Mouse (Mus musculus) right cerebral cortex, adult 2 months (tissue): ENCODE results near the gene Pik3r1.

Source experiments
- DNase-seq, 2 experiments: peaks; one replicate each; pipeline ENCODE4 v3.0.0; 2021 to 2022; ENCODE audit warnings: low spot score in 2 of 2

The Pik3r1 gene

GRCm38 (mm10) chr13:101767809-101768629, at the start of gene Pik3r1:
Gene Pik3r1, minus strand, starts transcription at chr13:101768217.
- peak; percentile 92 for DNase-seq

DNA sequence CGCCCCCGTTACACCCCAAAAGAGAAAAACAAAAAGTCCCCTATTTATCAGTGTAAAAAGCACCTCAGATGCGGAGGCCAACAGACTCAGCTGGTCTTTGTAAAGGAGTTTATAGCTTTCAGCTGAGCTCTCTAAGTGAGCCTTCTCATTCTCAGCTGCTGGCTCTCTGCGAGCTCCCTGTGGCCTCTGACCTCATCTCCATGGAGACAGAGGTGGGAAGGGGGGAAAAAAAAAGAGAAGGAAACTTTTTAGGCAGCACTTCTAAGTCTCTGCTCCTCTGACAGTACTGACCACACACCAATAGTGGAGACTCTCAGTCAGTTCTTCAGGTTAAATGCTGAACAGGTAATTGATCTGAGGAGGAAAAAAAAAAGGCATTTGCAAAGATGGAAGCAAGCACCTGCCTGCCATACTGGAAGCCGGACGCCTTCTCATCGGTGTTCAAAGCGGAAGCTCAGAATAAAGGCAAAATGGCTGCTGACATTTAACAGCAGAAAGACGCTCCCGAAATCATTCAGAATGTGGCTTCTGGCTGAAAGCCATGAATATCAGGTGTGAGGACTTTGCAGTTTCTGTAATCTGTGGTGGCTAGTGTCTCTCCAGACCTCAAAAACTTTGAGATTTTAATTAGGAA, 45.4 kb upstream of the Pik3r1 start:
- no peak for DNase-seq

GRCm38 (mm10) chr13:101812341-101812740, 44.3 kb upstream of the Pik3r1 start:
- DNase-seq: no peak

- peak in 1 of 2 experiments; percentile 7 for DNase-seq
Measured at GRCm38 (mm10) chr13:101811882-101812281, 43.9 kb upstream of the Pik3r1 start.

GRCm38 (mm10) chr13:101810667-101811066, 42.6 kb upstream of the Pik3r1 start:
- peak; percentile 43 to 56 for DNase-seq

DNA sequence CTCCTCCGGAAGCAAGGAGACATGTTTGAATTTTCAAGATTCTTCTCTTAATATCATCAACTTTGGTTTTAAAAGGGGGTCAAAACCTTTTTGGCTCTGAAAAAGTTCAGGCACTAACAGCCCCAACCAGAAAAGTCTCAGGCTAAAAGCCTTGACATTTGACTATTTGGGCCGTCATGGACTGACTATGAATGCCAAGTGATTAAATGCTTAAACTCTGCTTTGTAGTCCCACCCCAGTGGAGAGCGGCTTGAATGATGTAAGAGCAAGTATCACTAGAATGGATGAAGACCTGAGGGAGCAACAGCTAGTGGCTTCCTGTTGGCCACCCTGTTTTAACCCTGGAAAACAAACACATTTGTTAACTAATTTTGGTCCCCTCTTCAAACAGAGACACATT, 41.8 kb upstream of the Pik3r1 start:
- DNase-seq: no peak

DNA sequence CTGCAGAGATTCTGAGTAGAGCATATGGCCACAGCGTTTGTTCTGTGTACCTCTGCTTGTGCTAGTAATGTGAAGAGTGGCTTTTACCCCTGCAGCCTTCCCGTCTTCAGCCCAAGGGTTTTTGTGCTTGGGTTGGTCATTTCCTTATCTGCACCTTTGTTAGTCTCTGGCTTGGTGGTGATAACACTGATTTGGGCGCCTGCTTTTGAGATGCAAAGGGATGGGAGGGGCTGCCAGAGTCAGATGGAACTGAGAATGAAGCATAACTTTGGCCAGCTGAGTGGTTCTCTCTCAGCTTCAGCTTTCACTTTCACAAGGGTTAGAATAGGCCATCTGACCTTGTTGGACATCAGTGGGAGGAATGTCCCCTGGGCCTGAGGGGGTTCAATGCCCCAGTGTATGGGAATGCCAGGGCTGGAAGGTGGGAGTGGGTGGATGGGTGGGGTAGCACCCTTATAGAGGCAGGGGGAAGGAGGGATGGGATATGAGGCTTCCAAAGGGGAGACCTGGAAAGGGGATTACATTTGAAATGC, 37.6 kb upstream of the Pik3r1 start:
- DNase-seq: no peak

- DNase-seq: peak; percentile 57 to 72
Measured at GRCm38 (mm10) chr13:101801372-101802186, 33.6 kb upstream of the Pik3r1 start.

- DNase-seq: no peak
Measured at GRCm38 (mm10) chr13:101800833-101801371, 32.9 kb upstream of the Pik3r1 start.

GRCm38 (mm10) chr13:101800021-101800596, 32.1 kb upstream of the Pik3r1 start:
- DNase-seq: no peak

DNA sequence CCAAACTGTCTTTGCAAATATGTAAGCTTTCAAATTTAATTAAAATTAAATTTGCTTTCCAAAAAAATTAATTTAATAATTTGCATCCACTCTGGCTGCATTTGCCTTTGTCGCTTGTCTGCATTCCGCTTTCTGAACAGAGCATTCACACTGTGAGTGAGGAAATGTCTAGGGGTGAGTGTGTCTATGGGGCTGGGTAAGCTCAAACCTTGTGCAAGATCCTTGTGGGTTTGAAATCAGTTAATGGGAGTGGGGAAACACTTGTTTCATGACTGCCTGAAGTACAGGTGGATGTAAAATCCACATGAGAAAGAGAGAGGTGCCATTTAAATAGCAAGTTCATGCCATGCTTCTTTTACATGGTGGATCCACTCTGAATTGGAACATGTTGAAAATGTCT, 31.3 kb upstream of the Pik3r1 start:
- no peak for DNase-seq

DNA sequence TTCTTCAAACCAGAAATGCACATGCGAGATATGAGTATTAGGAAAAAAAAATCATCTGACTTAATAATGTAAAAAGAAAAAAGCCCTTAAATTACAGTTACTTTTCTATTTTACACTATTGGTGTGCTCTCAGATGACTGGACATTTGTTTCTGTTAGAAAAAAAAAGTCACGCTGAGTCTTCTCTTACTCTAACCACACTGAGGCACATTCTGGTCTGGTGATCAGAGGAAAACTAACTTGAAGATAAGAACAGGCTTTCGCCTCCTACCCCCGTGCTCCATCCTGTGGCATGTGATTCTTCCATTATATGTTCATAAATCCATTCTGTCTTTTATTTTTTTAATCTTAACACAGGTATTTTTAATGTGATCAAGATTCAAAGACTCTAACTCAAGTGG, 30.5 kb upstream of the Pik3r1 start:
- no peak for DNase-seq

GRCm38 (mm10) chr13:101796983-101797382, 29.0 kb upstream of the Pik3r1 start:
- DNase-seq: no peak

DNA sequence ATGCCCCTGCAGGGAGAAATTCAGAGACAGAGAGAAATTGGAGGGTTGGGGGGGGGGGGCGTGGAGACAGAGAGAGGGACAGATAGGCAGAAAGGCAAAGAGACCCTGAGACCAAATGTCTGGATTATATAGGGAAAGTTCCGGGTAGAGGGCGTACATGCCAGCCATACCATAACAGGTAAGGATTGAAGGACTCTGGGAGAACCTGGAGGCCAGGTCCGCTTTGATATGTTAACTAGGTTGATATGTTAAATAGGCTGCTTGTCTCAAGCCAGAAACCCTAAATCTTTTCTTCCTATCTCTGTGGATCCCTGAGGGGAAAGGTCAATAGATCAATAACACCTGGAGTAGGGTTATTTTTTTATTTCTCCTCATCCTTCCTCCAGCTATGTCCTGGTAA, 17.7 kb upstream of the Pik3r1 start:
- DNase-seq: no peak

DNA sequence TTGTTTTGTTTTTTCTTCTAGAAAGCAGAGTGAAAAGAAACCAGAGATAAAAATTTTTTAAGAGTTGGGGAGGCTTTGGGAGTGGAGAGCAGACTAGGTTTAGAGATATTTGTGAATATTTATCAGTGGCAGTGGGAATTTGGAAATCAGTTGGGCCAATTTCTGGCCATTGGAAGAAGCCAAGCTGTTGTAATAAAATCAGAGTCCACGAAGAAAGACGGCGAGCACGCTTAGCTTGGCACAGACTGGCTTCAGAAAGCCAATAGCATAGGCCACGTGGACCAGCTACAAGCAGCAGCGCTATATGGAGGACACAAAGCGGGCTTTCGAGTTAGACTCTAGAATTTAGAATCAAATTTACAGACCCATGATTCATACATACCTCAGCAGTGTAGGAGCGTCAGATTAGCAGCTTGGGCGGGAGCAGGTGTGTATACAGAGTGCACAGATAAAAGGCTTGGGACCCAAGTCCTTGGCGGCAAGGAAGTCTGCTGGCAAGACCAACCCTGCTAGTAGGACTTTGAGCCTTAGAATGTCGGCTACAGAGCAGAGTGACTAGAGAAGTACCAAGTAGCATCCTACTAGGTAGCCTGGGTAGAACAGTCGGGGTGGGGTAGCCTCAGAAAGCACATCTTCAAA, 16.8 kb upstream of the Pik3r1 start:
- DNase-seq: no peak

- no peak for DNase-seq
Measured at GRCm38 (mm10) chr13:101779011-101779410, 11.0 kb upstream of the Pik3r1 start.

DNA sequence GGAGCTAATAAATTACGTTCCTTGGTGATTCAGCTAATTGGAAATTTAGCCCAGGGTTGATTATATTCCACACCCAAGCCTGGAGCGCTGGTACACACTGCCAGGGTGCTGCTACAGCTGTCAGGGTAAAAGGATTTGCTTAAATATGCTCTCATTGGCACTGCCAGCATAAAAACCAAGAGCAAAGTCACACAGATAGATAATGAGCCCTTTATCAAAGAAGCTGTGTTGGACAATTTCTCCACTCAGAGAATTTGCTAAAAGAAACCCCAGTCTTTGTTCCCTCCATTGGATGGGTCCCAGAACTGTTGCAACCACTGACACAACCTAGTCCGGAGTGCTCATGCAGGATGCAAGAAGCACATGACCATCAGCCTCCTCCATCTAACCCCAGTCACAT, 9.8 kb upstream of the Pik3r1 start:
- no peak for DNase-seq

- no peak for DNase-seq
Measured at GRCm38 (mm10) chr13:101771071-101771470, 3.1 kb upstream of the Pik3r1 start.

- DNase-seq: no peak
Measured at GRCm38 (mm10) chr13:101769955-101770354, 1.9 kb upstream of the Pik3r1 start.

GRCm38 (mm10) chr13:101768630-101768991, 594 bp upstream of the Pik3r1 start:
- peak; percentile 63 to 67 for DNase-seq
